Mouse (Mus musculus): ENCODE measurements around the gene Cpz.

DNA sequence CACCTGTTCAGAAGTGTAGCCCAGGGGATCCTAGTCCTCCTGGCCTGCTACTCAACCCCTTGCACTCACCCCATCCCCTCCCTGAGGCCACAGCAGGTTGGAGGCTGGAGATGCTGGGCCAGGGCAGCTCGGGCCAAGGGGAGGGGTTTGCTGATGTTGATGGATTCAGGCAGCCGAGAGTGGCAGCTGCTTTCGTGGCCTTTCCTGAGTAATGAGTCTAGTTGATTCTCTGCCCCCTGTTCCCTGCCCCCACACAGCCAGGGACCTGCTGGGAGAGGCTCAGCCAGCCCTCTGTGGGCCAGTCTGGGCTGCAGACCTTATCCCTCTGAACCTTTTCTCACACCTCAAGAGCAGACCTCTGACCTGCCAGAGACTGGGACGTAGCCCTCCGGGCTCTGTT is 29.5 kb downstream of the Cpz start:
- TF ChIP-seq CTCF (IDR thresholded peaks at IDR 0.05; ENCODE audit: low read depth) (no peak), EP300 (IDR thresholded peaks at IDR 0.05; ENCODE audit: low read depth) (no peak)

Measured in liver, embryonic 14.5 days (tissue).